Mouse (Mus musculus) lung, postnatal 25 days (tissue): ENCODE results near the gene a.

Experiments
- DNase-seq: peaks from one replicate; pipeline ENCODE4 v3.0.0; 2022; ENCODE audit warnings: low spot score

a gene

DNA sequence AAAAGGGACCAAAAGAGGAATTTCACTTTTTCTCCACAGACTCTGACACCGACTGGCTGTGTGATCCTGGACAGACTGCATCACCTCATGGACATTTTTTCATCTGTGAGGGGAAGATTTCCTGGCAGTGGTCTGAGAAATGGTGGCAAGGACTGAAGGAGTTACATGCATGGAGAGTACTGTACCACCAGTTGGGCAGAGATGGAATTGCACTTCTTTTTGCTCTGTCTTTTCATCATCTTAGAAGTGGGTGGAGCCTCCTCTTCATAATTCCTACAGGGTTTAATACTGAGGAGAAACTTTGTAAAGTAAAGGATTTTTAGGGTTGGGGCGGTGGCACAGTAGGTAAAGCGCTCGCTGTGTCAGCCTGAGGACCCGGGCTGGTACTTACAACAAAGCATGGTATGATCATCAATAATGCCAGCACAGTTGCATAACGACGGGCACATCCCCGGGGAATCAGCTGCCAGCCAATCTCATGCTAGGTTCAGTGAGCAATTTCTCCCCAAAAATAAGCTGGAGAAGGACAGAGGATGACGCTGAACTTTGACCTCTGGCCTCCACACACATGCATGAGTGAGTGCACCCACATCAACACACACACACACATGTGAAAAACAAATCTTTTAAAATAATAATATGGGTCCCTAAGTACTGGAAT is 307.6 kb downstream of the a start:
- no peak for DNase-seq

DNA sequence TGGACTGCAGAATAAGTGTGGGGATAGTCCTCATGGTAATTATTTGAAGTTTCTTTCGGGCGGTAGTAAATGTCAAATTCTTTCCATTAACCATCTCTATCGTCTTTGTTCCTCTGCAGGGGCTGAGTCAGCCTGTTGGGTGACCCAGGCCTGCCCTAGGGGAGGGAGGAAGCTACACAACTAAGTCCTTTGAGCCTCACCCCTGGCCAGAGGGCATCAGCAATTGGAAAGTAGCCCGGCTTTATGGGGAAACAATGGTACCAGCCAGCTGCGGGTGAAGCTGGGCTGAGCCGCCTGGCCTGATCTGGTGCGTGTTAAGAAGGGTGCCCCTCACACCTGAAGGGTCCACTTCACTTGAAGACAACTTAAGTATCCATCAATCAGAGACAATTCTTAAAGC is 308.2 kb downstream of the a start:
- no peak for DNase-seq

DNA sequence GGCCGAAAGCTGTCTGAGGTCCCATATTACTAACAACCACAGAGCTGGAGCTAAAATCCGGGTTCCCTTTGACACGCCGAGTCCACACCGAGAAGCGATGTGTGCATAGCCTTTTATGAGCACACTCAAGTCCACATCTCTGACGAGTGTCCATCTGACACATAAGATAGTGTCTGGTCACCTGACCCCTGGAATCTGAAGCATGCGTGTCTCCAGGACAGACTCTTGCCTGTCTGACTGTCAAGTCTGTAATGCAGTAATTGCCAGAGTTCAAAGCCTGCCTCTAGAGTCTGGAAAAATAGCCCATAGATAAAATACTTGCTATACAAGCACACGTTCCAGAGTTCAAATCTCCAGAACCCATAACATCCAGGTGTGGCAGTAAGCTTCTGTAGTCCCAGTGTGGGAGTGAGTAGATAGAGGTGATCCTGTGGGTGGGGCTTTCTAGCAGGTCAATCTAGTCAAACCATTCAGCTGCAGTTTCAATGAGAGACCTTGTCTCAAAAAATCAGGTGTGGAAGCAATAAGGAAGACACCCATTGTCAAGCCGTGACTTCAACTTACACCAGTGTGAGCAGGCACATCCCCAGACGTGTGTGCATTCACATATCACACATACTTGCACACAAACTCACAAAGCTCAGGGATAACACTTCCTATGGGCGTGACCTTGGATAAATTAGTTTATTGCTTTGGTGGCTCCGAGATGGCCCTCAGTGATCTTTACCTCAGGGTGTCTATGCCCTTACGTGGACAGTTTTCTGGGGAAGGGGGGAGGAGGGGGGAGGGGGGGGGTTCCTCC is 309.0 kb downstream of the a start:
- DNase-seq: no peak
